Mouse (Mus musculus) bone marrow, adult 2 months (tissue): ENCODE results near the gene Arhgap21. TPM values are rescaled to one million over a fixed set of nuclear protein-coding genes. Genes with fewer than 3 reads are reported as not detected.

Source experiments
- H3K27ac ChIP-seq: fragments of 200-500 bp; 2 replicates; pipeline ENCODE4 v1.5.1; 2012; ENCODE audit warnings: low read depth, mild to moderate bottlenecking, control low read depth, inconsistent platforms, low read length; ENCODE audit not compliant: control insufficient read depth, poor library complexity, insufficient read depth
- H3K4me1 ChIP-seq: fragments of 200-500 bp; 2 replicates; pipeline ENCODE4 v1.6.1; 2011; ENCODE audit warnings: low read length; ENCODE audit not compliant: control insufficient read depth, insufficient read depth
- H3K4me3 ChIP-seq: fragments of 200-500 bp; replicated peaks from 2 replicates; pipeline ENCODE3; 2011; ENCODE audit warnings: mild to moderate bottlenecking, low read depth, low read length, control low read depth; ENCODE audit not compliant: control insufficient read depth
- CTCF ChIP-seq: fragments of 200-500 bp; IDR thresholded peaks from 2 replicates; pipeline ENCODE4 v1.5.1; 2011; ENCODE audit warnings: low read length, control low read depth; ENCODE audit not compliant: control insufficient read depth, insufficient read depth
- POLR2A ChIP-seq: fragments of 200-500 bp; IDR thresholded peaks from 2 replicates; pipeline ENCODE4 v1.6.1; 2011; ENCODE audit warnings: low read depth, mild to moderate bottlenecking, control low read depth, low read length, borderline replicate concordance; ENCODE audit not compliant: control insufficient read depth
- WGBS: fragments of 180-500 bp; shearing (Covaris S2); methylation state at CpG from one replicate; pipeline ENCODE4 v1.1.7; 2018; 5-methylcytosine and 5-hydroxymethylcytosine counted together
- polyA plus RNA-seq: library from polyadenylated mRNA; stranded (reverse); fragments of >200 nt; gene quantifications from 2 replicates; pipeline ENCODE4 v1.2.4, GENCODE M21; 2011; ENCODE audit warnings: low replicate concordance; ENCODE audit not compliant: missing spikeins, insufficient read depth, insufficient read length

Gene Arhgap21
- polyA plus RNA-seq, 1 experiment: 22.6 TPM

DNA sequence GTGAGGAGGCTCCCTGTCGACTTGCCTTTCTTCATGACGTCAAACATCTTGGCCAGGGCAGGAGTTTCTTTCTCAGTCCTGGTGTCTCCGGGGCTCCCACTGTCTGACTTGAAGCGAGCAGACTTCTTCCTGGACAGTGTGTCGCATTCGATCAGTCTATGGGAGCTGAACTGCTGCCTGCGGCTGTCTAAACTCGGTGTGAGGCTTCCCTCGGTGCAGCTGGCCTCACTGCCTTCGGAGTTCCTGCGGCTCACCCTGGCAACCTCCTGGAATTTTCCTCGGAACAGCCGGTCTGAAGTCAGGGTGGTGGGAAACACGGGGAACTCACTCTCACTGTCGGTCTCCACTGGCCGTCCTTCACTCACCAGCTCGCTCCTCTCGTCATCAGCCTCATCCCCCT lies 119.3 kb downstream of the Arhgap21 start:
- H3K4me1 ChIP-seq: no peaks in the 10 kb centered on the region
- WGBS: 96% methylated on average over 18 of the region's 18 CpGs
- TF ChIP-seq POLR2A (no peak), CTCF (no peak)
- H3K27ac ChIP-seq: no peak overlapping the region
- no peak overlapping the region for H3K4me3 ChIP-seq

DNA sequence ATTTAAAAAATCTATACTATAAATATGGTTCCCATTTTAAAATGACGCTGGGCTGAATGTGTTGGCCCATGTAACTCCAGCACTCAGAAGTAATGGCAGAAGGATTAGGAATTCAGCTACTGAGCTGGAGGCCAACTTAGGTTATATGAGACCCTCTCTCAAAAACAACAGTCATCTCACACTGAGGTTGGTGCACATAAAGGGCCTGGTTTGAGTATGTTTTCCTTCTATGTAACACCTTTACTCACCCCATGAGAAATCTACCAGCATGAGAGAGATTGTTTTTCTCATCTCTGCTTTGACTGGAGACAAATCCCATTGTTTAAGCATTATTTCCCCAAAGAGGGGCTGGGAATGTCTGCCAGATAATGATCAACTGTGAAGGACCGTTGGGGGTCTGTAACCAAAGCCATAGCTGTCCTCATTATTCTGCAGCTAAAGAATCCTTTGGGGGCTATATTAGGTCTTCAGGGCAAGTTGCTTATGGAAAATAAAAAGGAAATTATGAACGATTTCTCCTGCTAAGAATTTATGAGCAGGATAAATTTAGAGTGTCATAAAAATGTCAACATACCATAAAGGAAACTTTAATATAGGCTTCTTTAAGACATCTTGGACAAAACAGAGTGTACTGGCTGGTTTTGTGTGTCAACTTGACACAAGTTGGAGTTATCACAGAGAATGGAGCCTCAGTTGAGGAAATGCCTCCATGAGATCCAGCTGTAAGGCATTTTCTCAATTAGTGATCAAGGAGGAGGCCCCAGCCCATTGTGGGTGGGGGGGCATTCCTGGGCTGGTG lies 136.9 kb downstream of the Arhgap21 start:
- 69% methylated on average over 3 of the region's 3 CpGs for WGBS

DNA sequence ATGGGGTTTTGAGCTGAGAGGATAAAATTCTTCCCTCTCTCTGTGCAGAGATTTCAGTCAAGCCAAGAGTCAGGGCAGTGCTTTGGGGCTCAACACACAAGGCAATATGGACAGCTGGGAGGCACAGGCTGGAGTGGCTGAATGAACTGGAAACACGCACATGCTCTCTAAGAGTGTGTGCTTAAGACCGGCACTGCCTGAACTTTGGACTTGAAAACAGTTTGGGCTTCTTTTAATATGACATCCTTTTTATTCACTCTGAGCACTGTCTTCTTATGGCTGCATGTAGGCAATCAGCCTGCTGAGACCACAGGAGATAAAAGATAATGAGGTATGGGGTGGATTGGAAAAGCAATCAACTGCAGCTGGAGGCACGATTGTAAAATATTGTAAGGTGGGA lies 137.8 kb downstream of the Arhgap21 start:
- 79% methylated on average over 3 of the region's 3 CpGs for WGBS
- no peak overlapping the region for H3K27ac ChIP-seq
- H3K4me3 ChIP-seq: no peak overlapping the region
- no peaks in the 10 kb centered on the region for H3K4me1 ChIP-seq
- TF ChIP-seq POLR2A (no peak), CTCF (no peak)

More for the DNA sequence above, 136.9 kb downstream of the Arhgap21 start:
- no peaks in the 10 kb centered on the region for H3K4me1 ChIP-seq
- no peak overlapping the region for H3K27ac ChIP-seq
- H3K4me3 ChIP-seq: no peak overlapping the region
- no peak for TF ChIP-seq POLR2A
- TF ChIP-seq CTCF: no peak

DNA sequence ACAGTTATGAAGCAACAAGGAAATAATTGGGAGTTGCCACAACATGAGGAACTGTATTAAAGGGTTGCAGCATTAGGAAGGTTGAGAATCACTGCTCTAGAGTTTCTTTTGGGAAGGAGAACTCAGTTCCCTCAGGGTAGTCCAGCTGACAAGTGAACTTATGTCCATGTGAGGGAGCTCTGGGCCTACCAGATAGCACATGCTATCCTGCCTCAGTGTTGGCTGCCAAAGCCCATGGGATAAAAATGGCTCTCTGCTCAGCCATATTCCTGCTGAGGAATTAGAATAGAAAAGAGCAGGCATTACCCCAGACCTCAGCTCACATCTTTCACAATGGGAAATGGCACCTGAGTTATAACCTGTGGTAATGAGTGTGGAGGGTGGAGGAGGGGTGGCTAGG lies 142.4 kb downstream of the Arhgap21 start:
- no peak for TF ChIP-seq CTCF
- Histone ChIP-seq H3K4me3 (no peak overlapping the region), H3K4me1 (no peaks in the 10 kb centered on the region), H3K27ac (no peak overlapping the region)

DNA sequence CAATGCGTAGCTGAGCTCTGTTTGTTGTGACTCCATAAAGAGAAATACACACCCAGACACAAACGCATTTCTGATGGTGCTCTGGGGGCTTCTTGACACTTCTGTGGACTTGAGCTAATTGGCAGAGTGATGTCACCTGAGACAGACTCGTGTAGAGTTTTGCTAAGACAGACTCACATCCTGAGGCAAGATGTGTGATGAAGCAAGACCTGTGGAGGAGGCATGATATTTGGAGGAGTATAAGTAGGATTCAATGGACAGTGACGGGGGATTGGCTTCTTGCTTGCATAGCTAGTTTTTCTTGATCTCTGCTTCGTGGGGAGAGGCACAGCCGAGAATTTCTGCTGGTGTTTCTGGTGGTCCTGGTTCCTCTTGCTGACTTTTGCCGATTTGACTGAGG lies 150.5 kb downstream of the Arhgap21 start:
- Histone ChIP-seq H3K4me1 (no peaks in the 10 kb centered on the region), H3K4me3 (no peak overlapping the region), H3K27ac (no peak overlapping the region)
- WGBS: 65% methylated on average over 7 of the region's 7 CpGs
- no peak for TF ChIP-seq CTCF
- TF ChIP-seq POLR2A: no peak

DNA sequence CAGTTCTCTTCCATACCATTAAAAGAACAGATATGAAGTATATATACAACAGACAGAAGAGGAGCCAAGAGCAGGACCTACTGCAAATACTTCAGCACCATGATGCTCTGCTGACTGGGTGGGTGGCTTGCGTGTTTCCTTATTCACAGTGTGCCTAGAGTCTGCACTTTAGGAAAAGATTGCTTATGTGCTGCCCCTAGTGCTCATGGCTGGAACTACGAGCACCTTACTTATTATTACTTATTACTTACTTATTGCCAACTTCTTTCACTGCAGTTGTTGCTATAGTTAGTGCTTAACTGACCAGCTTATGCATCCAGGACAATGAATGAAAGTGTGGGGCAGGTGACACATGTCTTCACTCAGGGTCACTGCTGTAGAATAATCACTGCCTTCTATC lies 154.7 kb downstream of the Arhgap21 start:
- 78% methylated on average over 2 of the region's 2 CpGs for WGBS
- no peak overlapping the region for H3K27ac ChIP-seq
- no peak for TF ChIP-seq CTCF
- no peak for TF ChIP-seq POLR2A

DNA sequence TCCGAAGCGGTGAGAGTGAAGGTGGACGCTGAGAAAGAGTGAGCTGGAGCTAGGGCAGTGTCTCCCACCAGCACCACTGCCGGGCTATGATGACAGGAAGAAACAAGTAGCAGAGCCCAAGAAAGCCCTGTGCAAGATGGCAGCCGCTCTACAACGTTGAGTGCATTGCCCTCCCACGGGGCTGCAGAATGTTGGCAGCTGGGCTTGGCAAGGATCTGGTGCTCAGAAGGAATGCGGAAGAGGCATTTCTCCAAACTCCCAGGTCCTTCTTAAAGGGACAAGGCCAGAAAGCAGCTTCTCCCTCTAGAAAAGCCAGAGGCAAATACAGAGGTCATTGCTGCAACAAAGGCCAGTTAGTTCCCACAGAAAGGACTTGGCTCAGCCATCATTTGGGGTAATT lies 157.2 kb downstream of the Arhgap21 start:
- no peak overlapping the region for H3K27ac ChIP-seq
- WGBS: 84% methylated on average over 8 of the region's 8 CpGs
- TF ChIP-seq POLR2A (no peak), CTCF (no peak)
- H3K4me3 ChIP-seq: no peak overlapping the region
- H3K4me1 ChIP-seq: no peaks in the 10 kb centered on the region

More for the DNA sequence above, 154.7 kb downstream of the Arhgap21 start:
- Histone ChIP-seq H3K4me3 (no peak overlapping the region), H3K4me1 (no peaks in the 10 kb centered on the region)

DNA sequence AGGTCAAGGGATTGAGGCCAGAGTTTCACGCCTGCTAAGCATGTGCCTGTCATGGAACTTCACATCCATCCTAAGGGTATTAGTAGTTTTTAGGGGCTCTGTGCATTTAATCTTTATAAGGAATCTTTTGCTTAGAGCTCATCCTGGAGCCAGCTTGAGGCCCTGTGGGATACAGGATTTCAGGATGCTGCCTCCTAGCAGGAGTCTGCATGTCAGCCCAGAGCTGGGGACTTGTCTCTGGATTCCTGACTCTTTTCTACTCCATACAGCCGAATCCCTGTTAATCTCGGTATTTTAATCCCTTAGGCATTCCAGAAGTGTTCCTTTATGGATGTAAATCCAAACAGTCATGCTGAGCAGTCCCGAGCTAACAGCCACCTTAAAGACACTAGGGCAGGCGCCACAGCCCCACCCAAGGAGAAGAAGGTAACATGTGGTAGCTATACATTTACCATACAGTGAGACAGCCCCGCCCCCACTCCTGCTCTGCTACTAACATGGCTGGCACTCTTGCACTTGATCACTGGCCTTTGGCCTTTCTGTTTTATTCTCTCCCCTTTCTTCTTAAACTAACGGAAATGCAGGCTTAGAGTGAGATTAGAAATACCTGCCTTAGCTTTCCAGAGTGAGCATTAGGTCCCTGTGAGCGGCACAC lies 167.3 kb downstream of the Arhgap21 start:
- 74% methylated on average over 8 of the region's 8 CpGs for WGBS
- Histone ChIP-seq H3K4me1 (no peaks in the 10 kb centered on the region), H3K4me3 (no peak overlapping the region), H3K27ac (no peak overlapping the region)
- no peak for TF ChIP-seq POLR2A
- no peak for TF ChIP-seq CTCF

Other genes with a start within 250 kb of the Arhgap21 start
- not detected in 2 replicates for gene Enkur, start 236.5 kb upstream of the Arhgap21 start, polyA plus RNA-seq
- gene Thnsl1, start 236.8 kb upstream of the Arhgap21 start, polyA plus RNA-seq: 0.85 and 0.90 TPM in 2 replicates